Mouse (Mus musculus) A20 (cell line): ENCODE data around the gene Lrp10.

Source experiments
- DNase-seq: peaks from one replicate; pipeline ENCODE4 v3.0.0-alpha.2; 2011; ENCODE audit warnings: low read depth, low spot score

The Lrp10 gene

GRCm38 (mm10) chr14:54433941-54434531 lies 29.9 kb upstream of the Lrp10 start:
- no peak for DNase-seq

- DNase-seq: no peak
Measured at GRCm38 (mm10) chr14:54435194-54435918, 28.6 kb upstream of the Lrp10 start.

- no peak for DNase-seq
Measured at GRCm38 (mm10) chr14:54439155-54439554, 24.8 kb upstream of the Lrp10 start.

- DNase-seq: no peak
Measured at GRCm38 (mm10) chr14:54439610-54440009, 24.3 kb upstream of the Lrp10 start.

GRCm38 (mm10) chr14:54440538-54440937 lies 23.4 kb upstream of the Lrp10 start:
- DNase-seq: no peak

GRCm38 (mm10) chr14:54441365-54441764 lies 22.6 kb upstream of the Lrp10 start:
- no peak for DNase-seq

- DNase-seq: no peak
Measured at GRCm38 (mm10) chr14:54442548-54442947, 21.4 kb upstream of the Lrp10 start.

GRCm38 (mm10) chr14:54443196-54443595 lies 20.7 kb upstream of the Lrp10 start:
- no peak for DNase-seq

- no peak for DNase-seq
Measured at GRCm38 (mm10) chr14:54443712-54444618, 20.0 kb upstream of the Lrp10 start.

- DNase-seq: no peak
Measured at GRCm38 (mm10) chr14:54445476-54445875, 18.5 kb upstream of the Lrp10 start.

GRCm38 (mm10) chr14:54453566-54453965 lies 10.4 kb upstream of the Lrp10 start:
- DNase-seq: no peak

- DNase-seq: no peak
Measured at GRCm38 (mm10) chr14:54454669-54455528, 9.0 kb upstream of the Lrp10 start.

- DNase-seq: no peak
Measured at GRCm38 (mm10) chr14:54457907-54458569, 5.9 kb upstream of the Lrp10 start.

- DNase-seq: no peak
Measured at GRCm38 (mm10) chr14:54462146-54462545, 1.8 kb upstream of the Lrp10 start.

- peak; percentile 79 for DNase-seq
Measured at GRCm38 (mm10) chr14:54463108-54463958, 604 bp upstream of the Lrp10 start.

GRCm38 (mm10) chr14:54464293-54465005 lies 512 bp downstream of the Lrp10 start:
- peak; percentile 94 for DNase-seq

GRCm38 (mm10) chr14:54471467-54471866 lies 7.5 kb downstream of the Lrp10 start:
- DNase-seq: no peak

- DNase-seq: no peak
Measured at GRCm38 (mm10) chr14:54472671-54473070, 8.7 kb downstream of the Lrp10 start.

GRCm38 (mm10) chr14:54474744-54475143 lies 10.8 kb downstream of the Lrp10 start:
- no peak for DNase-seq
